Mouse (Mus musculus) urinary bladder, adult 2 months (tissue): ENCODE results near the gene Cldn3. TPM values are rescaled to one million over a fixed set of nuclear protein-coding genes. Genes with fewer than 3 reads are reported as not detected.
"Not testable (repeated sequence)": the region's sequence is repeated elsewhere in the genome, so short reads cannot be mapped to it uniquely, and the experiment has no call there.

Experiments used
- DNase-seq: peaks from one replicate; pipeline ENCODE4 v3.0.0; 2022; ENCODE audit warnings: low spot score
- polyA plus RNA-seq: library from polyadenylated mRNA; depleted of rRNA; stranded (reverse); fragments of >200 nt; gene quantifications from 2 replicates; pipeline ENCODE4 v1.2.3, GENCODE M21; 2012; rRNA removed

Cldn3 gene
- 0.15 and 0.17 TPM in 2 replicates for polyA plus RNA-seq

- no peak for DNase-seq
Observed at GRCm38 (mm10) chr5:134985633-134986297, at the start of gene Cldn3. TSS of gene Cldn3 (plus strand) at chr5:134986214.

GRCm38 (mm10) chr5:134936626-134937185 is 49.3 kb upstream of the Cldn3 start:
- no peak for DNase-seq

GRCm38 (mm10) chr5:134939069-134939468 is 46.9 kb upstream of the Cldn3 start:
- DNase-seq: no peak

GRCm38 (mm10) chr5:134939554-134939953 is 46.5 kb upstream of the Cldn3 start:
- DNase-seq: not testable (repeated sequence)

- no peak for DNase-seq
Observed at GRCm38 (mm10) chr5:134941472-134942209, 44.4 kb upstream of the Cldn3 start.

- DNase-seq: no peak
Observed at GRCm38 (mm10) chr5:134942740-134943139, 43.3 kb upstream of the Cldn3 start.

- no peak for DNase-seq
Observed at GRCm38 (mm10) chr5:134944179-134944578, 41.8 kb upstream of the Cldn3 start.

- no peak for DNase-seq
Observed at GRCm38 (mm10) chr5:134945266-134945959, 40.6 kb upstream of the Cldn3 start.

GRCm38 (mm10) chr5:134946063-134946856 is 39.8 kb upstream of the Cldn3 start:
- peak; percentile 36 for DNase-seq

- DNase-seq: peak; percentile 86
Observed at GRCm38 (mm10) chr5:134946857-134947255, 39.2 kb upstream of the Cldn3 start, which contains the start of gene Cldn4. TSS of gene Cldn4 (minus strand) at chr5:134946934.

- no peak for DNase-seq
Observed at GRCm38 (mm10) chr5:134947420-134948084, 38.5 kb upstream of the Cldn3 start.

GRCm38 (mm10) chr5:134948085-134948439 is 38.0 kb upstream of the Cldn3 start:
- DNase-seq: no peak

GRCm38 (mm10) chr5:134951053-134951884 is 34.7 kb upstream of the Cldn3 start:
- peak; percentile 39 for DNase-seq

- DNase-seq: no peak
Observed at GRCm38 (mm10) chr5:134955491-134955890, 30.5 kb upstream of the Cldn3 start.

- DNase-seq: no peak
Observed at GRCm38 (mm10) chr5:134959114-134959513, 26.9 kb upstream of the Cldn3 start.

GRCm38 (mm10) chr5:134960430-134960829 is 25.6 kb upstream of the Cldn3 start:
- no peak for DNase-seq

- DNase-seq: no peak
Observed at GRCm38 (mm10) chr5:134961519-134961918, 24.5 kb upstream of the Cldn3 start.

GRCm38 (mm10) chr5:134963546-134963945 is 22.5 kb upstream of the Cldn3 start:
- no peak for DNase-seq

- DNase-seq: not testable (repeated sequence)
Observed at GRCm38 (mm10) chr5:134964655-134965054, 21.4 kb upstream of the Cldn3 start.

- DNase-seq: no peak
Observed at GRCm38 (mm10) chr5:134965473-134965851, 20.6 kb upstream of the Cldn3 start.
